Mouse (Mus musculus): ENCODE results near the gene Sesn1. TPM values are rescaled to one million over a fixed set of nuclear protein-coding genes. Genes with fewer than 3 reads are reported as not detected.
A peak's percentile ranks its signal among the peaks of the same experiment; 100 is the strongest.

Sesn1 gene
- total RNA-seq (2021): 10 to 100 TPM; 50.9 to 51.2 TPM

DNA sequence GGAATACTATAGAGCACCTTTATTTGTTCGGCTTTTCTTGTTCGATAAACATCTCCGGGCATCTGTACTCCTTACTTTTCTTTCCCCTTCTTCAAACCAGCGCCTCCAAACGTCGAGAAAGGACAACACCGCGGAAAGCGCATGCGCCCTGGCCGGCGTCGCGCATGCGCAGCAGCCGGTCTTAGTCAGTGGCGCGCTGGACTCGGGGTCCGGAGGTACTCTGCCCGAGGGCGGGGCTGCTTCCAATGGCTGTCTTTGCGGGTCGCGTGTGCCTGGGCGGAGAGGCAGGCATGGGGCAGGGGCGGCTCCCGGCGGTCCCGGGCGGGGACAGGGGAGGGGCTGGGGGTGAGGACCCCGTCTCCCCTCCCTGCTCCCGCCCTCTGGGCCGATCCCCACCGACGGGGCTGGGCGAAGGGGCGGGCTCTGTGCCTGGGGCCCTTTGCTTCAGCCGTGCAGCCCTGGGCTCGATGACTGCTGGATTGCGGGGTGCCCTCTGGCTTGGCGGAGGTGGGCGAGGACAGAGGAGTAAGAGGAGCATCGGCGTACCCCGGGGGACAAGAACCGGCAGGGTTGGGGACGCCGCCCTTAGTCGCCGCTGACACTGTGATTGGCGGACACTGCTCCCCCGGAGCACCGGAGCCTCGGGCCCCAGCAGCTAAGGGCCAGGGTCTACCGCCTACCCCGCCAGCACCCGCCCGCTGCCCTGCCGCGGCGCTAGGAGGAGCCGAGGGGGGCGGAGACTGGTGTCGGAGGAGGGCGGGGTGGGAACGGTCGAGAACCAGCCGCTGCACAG, at the start of gene Sesn1, which contains the start of gene Cep57l1:
Sesn1 (plus strand) TSS at position 165 of the 793 bp plus-strand sequence.
Cep57l1 (minus strand) TSS at position 101 of the 793 bp plus-strand sequence.
- peak; percentile 91 to 93 for DNase-seq (ENCODE audit: low spot score in 2 of 2)
- intact Hi-C loops (cut with DNase I): loop anchor here (2.0 to 10.0 kb wide), 3 partner anchors 119 to 467 kb away; partner anchors contain the start of genes Cd164 and Foxo3

- intact Hi-C loops (cut with DNase I): no loop called here
- DNase-seq (ENCODE audit: low spot score in 2 of 2): no peak
Measured at GRCm38 (mm10) chr10:41760866-41761265, 48.9 kb upstream of the Sesn1 start.

DNA sequence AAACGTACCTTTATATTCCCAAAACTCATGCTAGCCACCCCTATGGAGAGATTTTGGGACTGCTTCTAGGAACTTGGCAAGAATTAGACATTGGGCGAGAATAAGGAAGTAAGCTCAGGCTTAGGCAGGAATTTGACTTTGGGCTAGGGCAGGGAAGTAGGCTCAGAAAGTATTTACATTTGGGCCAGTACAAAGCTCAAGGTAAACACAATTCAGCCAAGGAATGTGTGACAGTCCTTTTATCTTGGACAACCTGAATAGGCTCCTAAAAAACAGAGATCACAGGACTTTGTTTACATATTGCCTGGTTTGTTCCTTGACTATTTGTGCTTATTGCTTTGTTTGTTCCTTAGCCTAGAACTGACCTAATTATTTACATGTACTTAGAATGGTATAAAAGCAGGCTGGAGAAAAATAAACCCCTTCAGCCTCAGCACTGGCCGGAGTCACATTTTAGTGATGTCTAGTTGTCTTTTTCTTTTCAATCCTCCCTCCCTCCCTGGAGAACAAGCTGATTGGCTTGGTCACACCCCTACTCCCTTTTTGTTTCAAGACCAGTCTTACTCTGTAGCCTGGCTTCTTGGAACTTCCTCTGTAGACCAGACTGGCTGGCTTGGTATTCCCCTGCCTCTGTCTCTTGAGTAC, 45.9 kb upstream of the Sesn1 start:
- intact Hi-C loops (cut with DNase I): no loop called here
- DNase-seq (ENCODE audit: low spot score in 2 of 2): no peak

GRCm38 (mm10) chr10:41765586-41765985, 44.1 kb upstream of the Sesn1 start:
- intact Hi-C loops (cut with DNase I): no loop called here
- no peak for DNase-seq (ENCODE audit: low spot score in 2 of 2)

GRCm38 (mm10) chr10:41766280-41766679, 43.5 kb upstream of the Sesn1 start:
- intact Hi-C loops (cut with DNase I): no loop called here
- DNase-seq (ENCODE audit: low spot score in 2 of 2): peak in 1 of 2 experiments; percentile 8

DNA sequence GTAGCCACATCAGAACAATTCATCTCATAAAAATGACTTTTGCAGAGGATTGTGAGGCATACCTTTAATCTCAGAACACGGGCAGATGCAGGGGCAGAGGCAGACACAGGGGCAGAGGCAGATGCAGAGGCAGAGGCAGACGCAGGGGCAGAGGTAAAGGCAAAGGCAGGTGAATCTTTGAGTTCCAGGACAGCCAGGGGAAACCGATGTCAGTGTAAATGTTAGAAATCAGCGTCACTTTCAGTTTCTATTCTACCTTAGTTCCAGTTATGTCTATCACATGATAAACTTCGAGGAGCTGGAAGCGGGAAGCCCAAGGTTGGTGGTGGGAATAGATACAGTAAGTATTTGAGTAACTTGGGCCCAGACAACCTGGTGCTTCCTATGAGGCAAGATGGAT, 42.5 kb upstream of the Sesn1 start:
- intact Hi-C loops (cut with DNase I): no loop called here
- DNase-seq (ENCODE audit: low spot score in 2 of 2): no peak

GRCm38 (mm10) chr10:41792375-41792774, 17.4 kb upstream of the Sesn1 start:
- intact Hi-C loops (cut with DNase I): no loop called here

DNA sequence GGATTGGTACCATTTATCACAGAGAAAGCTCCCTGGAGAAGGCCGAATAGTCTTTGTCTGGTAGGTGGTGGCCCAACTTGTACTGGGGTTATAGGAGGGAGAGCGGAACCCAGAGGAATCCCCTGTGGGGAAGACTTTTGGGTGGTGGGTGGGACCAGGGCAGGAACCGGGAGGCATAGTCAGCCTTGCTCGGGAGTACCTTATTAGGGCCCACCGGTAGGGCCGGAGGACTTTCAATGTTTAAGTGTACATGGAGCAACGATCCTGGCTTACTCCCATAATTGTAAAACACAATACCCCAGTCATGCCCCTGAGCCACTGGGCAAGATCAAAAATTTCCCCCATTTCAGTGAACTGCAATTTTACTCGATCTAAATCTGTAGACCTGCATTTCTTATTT, 12.5 kb upstream of the Sesn1 start:
- no peak for DNase-seq (ENCODE audit: low spot score in 2 of 2)
- intact Hi-C loops (cut with DNase I): no loop called here

More at GRCm38 (mm10) chr10:41792375-41792774, 17.4 kb upstream of the Sesn1 start:
- DNase-seq (ENCODE audit: low spot score in 2 of 2): no peak

DNA sequence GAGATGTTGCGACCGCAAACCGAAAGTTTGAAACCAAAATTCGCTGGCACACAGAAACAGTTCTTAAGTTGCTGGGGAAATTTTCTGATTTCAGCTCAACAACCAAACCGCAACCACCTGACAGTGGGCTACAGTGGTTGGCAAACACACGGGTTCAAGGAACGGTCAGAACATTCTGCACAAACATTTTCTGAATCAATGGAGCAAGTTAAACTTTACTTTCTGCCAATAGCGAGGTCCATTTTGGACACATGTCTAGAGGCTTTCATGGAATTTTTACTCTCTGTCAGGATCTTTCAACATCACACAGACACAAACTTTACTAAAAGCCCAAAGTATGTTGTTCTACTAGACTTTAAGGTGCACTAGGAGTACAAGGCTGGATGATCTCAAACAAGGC, 6.3 kb upstream of the Sesn1 start:
- intact Hi-C loops (cut with DNase I): no loop called here

DNA sequence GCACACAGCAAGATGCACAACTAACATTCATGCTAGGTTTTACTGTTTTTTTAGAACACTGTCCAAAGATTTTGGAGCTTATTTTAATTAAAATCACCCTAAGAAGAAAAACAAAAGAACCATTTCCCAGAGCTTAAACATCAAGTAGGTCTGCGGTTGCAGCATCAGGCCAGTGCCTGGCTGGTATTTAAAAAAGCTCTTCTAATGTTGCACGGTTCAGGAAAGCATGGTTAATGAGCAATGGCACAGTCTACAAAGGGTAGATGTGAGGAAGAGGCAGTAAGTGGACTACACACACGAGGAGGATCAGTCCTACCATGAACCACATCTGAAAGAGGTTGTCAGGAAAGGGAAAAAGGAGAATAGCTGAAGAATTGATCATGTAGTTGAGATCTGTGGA, 5.0 kb upstream of the Sesn1 start:
- DNase-seq (ENCODE audit: low spot score in 2 of 2): no peak
- intact Hi-C loops (cut with DNase I): no loop called here

More for the DNA sequence above, 6.3 kb upstream of the Sesn1 start:
- no peak for DNase-seq (ENCODE audit: low spot score in 2 of 2)

DNA sequence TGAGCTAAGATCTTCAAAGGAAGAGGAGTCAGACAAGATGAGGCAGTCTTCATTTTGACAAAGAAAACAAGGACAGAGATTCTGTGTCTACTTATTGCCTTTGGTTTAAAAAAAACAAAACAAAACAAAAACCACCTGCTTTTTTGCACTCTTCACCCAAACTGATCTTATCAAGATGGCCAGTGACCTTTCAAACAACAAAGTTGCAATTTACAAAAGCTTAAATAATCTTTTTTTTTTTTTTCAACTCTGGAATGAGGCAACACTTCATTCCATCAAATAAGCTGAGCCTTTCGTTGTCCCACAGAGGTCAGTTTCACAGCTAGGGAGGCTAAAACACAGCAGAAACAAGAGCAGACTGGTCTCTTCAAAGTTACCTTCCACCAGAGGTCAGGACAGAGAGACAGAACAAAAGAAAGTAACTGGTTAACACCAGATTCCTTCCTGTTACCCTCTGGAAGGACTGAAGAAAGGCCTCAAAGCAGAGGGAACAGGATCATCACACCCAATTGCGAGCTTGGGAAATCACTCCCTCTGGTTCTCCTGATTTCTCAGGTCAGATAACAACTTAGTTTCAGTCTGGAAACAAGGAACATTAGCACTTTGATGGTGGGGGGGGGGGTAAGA, 3.9 kb upstream of the Sesn1 start:
- no peak for DNase-seq (ENCODE audit: low spot score in 2 of 2)
- intact Hi-C loops (cut with DNase I): no loop called here

DNA sequence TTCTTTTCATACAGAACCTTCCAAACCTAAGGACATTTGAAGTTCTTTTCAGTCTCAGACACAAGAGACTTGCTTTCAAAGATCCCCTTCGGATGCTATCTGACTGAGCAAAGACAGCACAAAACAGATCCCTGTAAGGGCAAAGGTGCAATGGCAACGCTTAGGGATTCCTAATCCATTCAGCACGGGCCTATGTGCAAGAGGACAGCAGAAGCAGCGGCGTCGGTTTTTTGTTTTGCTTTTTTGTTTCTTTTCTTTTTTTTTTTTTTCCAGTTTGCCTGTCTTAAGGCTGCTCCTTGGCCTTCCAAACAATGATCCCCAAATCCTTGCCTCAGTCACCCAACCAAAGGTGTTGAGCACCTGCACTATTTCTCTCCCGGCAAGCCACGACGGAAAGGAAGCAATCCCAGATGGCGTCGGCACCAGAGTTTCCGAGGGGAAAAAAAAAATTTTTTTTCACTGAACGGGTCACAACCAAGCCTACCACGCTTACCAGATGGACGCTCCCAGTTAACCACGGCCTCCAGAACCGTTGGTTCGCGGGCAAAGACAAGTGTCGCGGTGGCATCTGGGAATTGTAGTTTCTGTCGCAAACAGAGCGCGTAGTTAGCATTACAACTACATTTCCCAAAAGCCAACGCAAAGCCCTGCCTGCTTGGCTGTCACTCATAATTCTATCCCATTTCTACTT, 510 bp upstream of the Sesn1 start:
- intact Hi-C loops (cut with DNase I): no loop called here
- DNase-seq (ENCODE audit: low spot score in 2 of 2): peak in 1 of 2 experiments; percentile 96

- intact Hi-C loops (cut with DNase I): loop anchor here (2.0 to 10.0 kb wide), 3 partner anchors 120 to 466 kb away; partner anchors contain the start of genes Cd164 and Foxo3
- DNase-seq (ENCODE audit: low spot score in 2 of 2): peak in 1 of 2 experiments; percentile 20
Measured at GRCm38 (mm10) chr10:41810564-41811455, 1.1 kb downstream of the Sesn1 start.

GRCm38 (mm10) chr10:41812566-41812965, 2.8 kb downstream of the Sesn1 start:
- intact Hi-C loops (cut with DNase I): loop anchor here (5.0 to 10.0 kb wide), 2 partner anchors 298 to 465 kb away; partner anchors contain the start of genes Cd164 and Foxo3
- no peak for DNase-seq (ENCODE audit: low spot score in 2 of 2)

DNA sequence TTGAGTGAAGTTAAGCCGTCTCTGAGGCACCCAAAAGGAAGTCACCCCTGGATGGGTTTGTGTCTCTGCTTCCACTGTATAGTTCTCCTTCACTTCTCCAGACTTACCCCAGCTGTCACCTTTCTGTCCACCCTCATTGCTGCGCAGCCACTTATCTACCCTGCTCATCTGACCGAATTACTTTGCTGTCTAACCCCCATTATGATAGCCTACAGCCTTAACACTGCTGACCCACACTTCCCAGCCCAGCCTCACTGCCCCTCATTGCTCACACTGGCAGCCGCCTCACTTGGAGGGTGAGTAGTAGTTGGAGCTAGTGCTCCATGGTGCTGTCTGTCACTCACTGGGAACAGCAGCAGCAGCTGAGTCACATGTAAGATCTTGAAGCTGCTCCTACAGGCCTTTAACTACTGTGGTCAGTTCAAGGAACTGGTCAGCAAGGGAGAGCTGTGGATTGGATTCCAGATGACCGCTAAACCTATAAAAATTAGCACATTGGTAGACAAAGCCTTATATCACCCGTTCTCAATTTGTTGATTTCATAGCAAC, 4.6 kb downstream of the Sesn1 start:
- intact Hi-C loops (cut with DNase I): loop anchor here (5.0 to 10.0 kb wide), 2 partner anchors 300 to 463 kb away; partner anchors contain the start of genes Cd164 and Foxo3

DNA sequence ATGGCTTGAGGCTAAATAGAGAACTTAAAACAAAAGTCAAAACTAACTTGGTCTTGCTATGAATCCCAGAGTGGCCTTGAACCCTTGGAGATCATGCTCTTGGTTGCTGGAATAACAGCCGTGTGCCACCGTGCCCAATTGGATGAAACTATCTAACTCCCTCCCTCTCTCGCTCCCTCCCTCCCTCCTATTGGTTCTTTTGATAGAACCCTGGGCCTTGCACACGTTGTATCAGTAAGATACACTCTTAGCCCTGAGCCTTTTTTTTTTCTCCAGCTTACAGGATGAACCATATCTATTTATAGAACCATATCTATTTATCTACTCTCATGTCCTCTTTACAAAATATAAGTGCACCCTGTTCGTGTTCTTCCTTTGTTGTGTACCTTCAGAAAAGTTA, 6.8 kb downstream of the Sesn1 start:
- no peak for DNase-seq (ENCODE audit: low spot score in 2 of 2)
- intact Hi-C loops (cut with DNase I): loop anchor here (10.0 kb wide), 1 partner anchor 302 kb away; the partner anchor contains the start of gene Cd164

More for the DNA sequence above, 4.6 kb downstream of the Sesn1 start:
- no peak for DNase-seq (ENCODE audit: low spot score in 2 of 2)

GRCm38 (mm10) chr10:41818036-41818732, 8.4 kb downstream of the Sesn1 start:
- DNase-seq (ENCODE audit: low spot score in 2 of 2): no peak
- intact Hi-C loops (cut with DNase I): loop anchor here (10.0 kb wide), 1 partner anchor 303 kb away; the partner anchor contains the start of gene Cd164

Measured in left cerebral cortex, postnatal 25 days (tissue).